Mouse (Mus musculus): ENCODE data around the gene Olfr1076. TPM values are rescaled to one million over a fixed set of nuclear protein-coding genes. Genes with fewer than 3 reads are reported as not detected.

The Olfr1076 gene
- polyA plus RNA-seq, 1 experiment from 2014 or later, result not detected

Other genes starting within 250 kb of the Olfr1076 start
- not detected in 2 replicates for gene Olfr1051, start 229.4 kb upstream of the Olfr1076 start, polyA plus RNA-seq (2014; fragmentation: Nextera tagmentation; extraction: Ambion mirVana)
- gene Olfr1052, start 216.0 kb upstream of the Olfr1076 start, polyA plus RNA-seq (2014; fragmentation: Nextera tagmentation; extraction: Ambion mirVana), result not detected in 2 replicates
- gene Olfr1053, start 193.2 kb upstream of the Olfr1076 start, polyA plus RNA-seq (2014; fragmentation: Nextera tagmentation; extraction: Ambion mirVana), result not detected in 2 replicates
- gene Olfr1054, start 173.0 kb upstream of the Olfr1076 start, polyA plus RNA-seq (2014; fragmentation: Nextera tagmentation; extraction: Ambion mirVana), result not detected in 2 replicates
- gene Olfr1055, start 158.2 kb upstream of the Olfr1076 start, polyA plus RNA-seq (2014; fragmentation: Nextera tagmentation; extraction: Ambion mirVana), result not detected in 2 replicates
- gene Olfr1056, start 146.0 kb upstream of the Olfr1076 start, polyA plus RNA-seq (2014; fragmentation: Nextera tagmentation; extraction: Ambion mirVana), result not detected in 2 replicates
- not detected in 2 replicates for gene Olfr1057, start 130.1 kb upstream of the Olfr1076 start, polyA plus RNA-seq (2014; fragmentation: Nextera tagmentation; extraction: Ambion mirVana)
- not detected in 2 replicates for gene Olfr1058, start 119.9 kb upstream of the Olfr1076 start, polyA plus RNA-seq (2014; fragmentation: Nextera tagmentation; extraction: Ambion mirVana)
- not detected in 2 replicates for gene Olfr1061, start 94.4 kb upstream of the Olfr1076 start, polyA plus RNA-seq (2014; fragmentation: Nextera tagmentation; extraction: Ambion mirVana)
- not detected in 2 replicates for gene Olfr1062, start 81.7 kb upstream of the Olfr1076 start, polyA plus RNA-seq (2014; fragmentation: Nextera tagmentation; extraction: Ambion mirVana)
- not detected in 2 replicates for gene Olfr1065, start 57.9 kb upstream of the Olfr1076 start, polyA plus RNA-seq (2014; fragmentation: Nextera tagmentation; extraction: Ambion mirVana)
- gene Olfr1066, start 52.2 kb upstream of the Olfr1076 start, polyA plus RNA-seq (2014; fragmentation: Nextera tagmentation; extraction: Ambion mirVana), result not detected in 2 replicates
- not detected in 2 replicates for gene Olfr228, start 21.1 kb upstream of the Olfr1076 start, polyA plus RNA-seq (2014; fragmentation: Nextera tagmentation; extraction: Ambion mirVana)
- not detected in 2 replicates for gene Olfr1079, start 34.0 kb downstream of the Olfr1076 start, polyA plus RNA-seq (2014; fragmentation: Nextera tagmentation; extraction: Ambion mirVana)
- gene Olfr1080, start 49.8 kb downstream of the Olfr1076 start, polyA plus RNA-seq (2014; fragmentation: Nextera tagmentation; extraction: Ambion mirVana), result not detected in 2 replicates
- gene Olfr1082, start 90.5 kb downstream of the Olfr1076 start, polyA plus RNA-seq (2014; fragmentation: Nextera tagmentation; extraction: Ambion mirVana), result not detected in 2 replicates
- not detected in 2 replicates for gene Olfr1084, start 131.3 kb downstream of the Olfr1076 start, polyA plus RNA-seq (2014; fragmentation: Nextera tagmentation; extraction: Ambion mirVana)
- gene Olfr1085, start 153.6 kb downstream of the Olfr1076 start, polyA plus RNA-seq (2014; fragmentation: Nextera tagmentation; extraction: Ambion mirVana), result not detected in 2 replicates
- not detected in 2 replicates for gene Olfr1086, start 171.6 kb downstream of the Olfr1076 start, polyA plus RNA-seq (2014; fragmentation: Nextera tagmentation; extraction: Ambion mirVana)
- gene Olfr1087, start 189.9 kb downstream of the Olfr1076 start, polyA plus RNA-seq (2014; fragmentation: Nextera tagmentation; extraction: Ambion mirVana), result not detected in 2 replicates
- gene Olfr1089, start 225.2 kb downstream of the Olfr1076 start, polyA plus RNA-seq (2014; fragmentation: Nextera tagmentation; extraction: Ambion mirVana), result not detected in 2 replicates